13 mouse cellular contexts compared by ENCODE assay signal in the genomic region with DNA sequence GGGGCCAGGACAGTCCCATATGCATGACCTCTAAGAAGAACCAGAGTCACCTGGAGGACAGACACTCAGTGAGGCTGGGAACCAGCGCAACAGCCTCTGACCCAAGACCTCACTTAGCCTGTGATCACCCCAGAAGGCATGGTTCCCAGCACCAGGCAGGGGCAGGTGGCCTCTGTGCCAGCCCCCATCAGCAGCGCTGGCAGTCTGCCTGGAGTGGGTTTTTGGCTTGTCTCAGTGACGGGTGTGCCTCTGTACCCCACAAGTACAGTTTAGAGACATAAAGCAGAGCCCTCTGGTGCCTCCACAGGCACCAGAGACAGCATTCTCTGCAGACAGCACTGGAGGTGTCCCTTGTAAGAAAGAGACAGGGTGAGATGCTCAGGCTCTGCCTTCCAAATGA.
DNase-seq lines count a peak whose midpoint lies in the region; ATAC-seq lines count a peak whose summit lies in the region.
"Had no signal": no experiment of that assay in that cellular context is flagged by ENCODE, and none has a peak within 500 bp of the region (broad histone marks: within the 10 kb centered on the region; RNA-seq: fewer than 3 reads in every experiment).

No protein-coding gene starts in this region.

- no peaks in the 10 kb centered on the region for H3K9me3 ChIP-seq in neural tube, embryonic 13.5 days
- no peaks in the 10 kb centered on the region for H3K9me3 ChIP-seq in stomach, embryonic 16.5 days (replicated peaks; ENCODE audit: control insufficient read depth, low read length)
- H3K9me3 ChIP-seq: embryonic facial prominence, embryonic 13.5 days; heart, embryonic 12.5 days had no signal

- H3K4me1 ChIP-seq in neural tube, embryonic 13.5 days (replicated peaks): peaks cover 24% of the 10 kb centered on the region
- H3K4me1 ChIP-seq in stomach, embryonic 16.5 days (ENCODE audit: control insufficient read depth, insufficient read depth, low read length): peaks cover 31% of the 10 kb centered on the region

- no peak overlapping the region for H3K4me3 ChIP-seq in neural tube, embryonic 13.5 days
- no peak overlapping the region for H3K4me3 ChIP-seq in stomach, embryonic 16.5 days (replicated peaks; ENCODE audit: low read length)
- H3K4me3 ChIP-seq: embryonic facial prominence, embryonic 13.5 days; heart, embryonic 12.5 days had no signal

- no peak overlapping the region for H3K4me2 ChIP-seq in neural tube, embryonic 13.5 days
- H3K4me2 ChIP-seq in stomach, embryonic 16.5 days (ENCODE audit: low read depth, low read length): no peak overlapping the region
- H3K4me2 ChIP-seq: embryonic facial prominence, embryonic 13.5 days; heart, embryonic 12.5 days had no signal

- no peaks in the 10 kb centered on the region for H3K27me3 ChIP-seq in neural tube, embryonic 13.5 days
- H3K27me3 ChIP-seq in stomach, embryonic 16.5 days (ENCODE audit: control insufficient read depth, insufficient read depth, low read length): no peaks in the 10 kb centered on the region
- H3K27me3 ChIP-seq: embryonic facial prominence, embryonic 13.5 days; heart, embryonic 12.5 days had no signal

- H3K27ac ChIP-seq in neural tube, embryonic 13.5 days (replicated peaks): peak overlapping the region; percentile 83
- H3K27ac ChIP-seq in stomach, embryonic 16.5 days (ENCODE audit: low read length): peak overlapping the region; percentile 88; the same call in 1 of the 2 replicates

- DNase-seq in frontal cortex, postnatal 10 days (ENCODE audit: low spot score in 2 of 2): peak; percentile 31 to 46
- DNase-seq in neural tube, embryonic 10.5 days (ENCODE audit: extremely low spot score, low spot score): no peak
- DNase-seq in layer of hippocampus, adult 9-11 months: peak; percentile 44
- no peak for DNase-seq in thymus, postnatal 10 days (ENCODE audit: low spot score in 2 of 2)
- DNase-seq: adrenal gland, adult 8-10 months; cerebellum, adult 11 months; liver had no signal

- H3K9ac ChIP-seq in neural tube, embryonic 13.5 days: no peak overlapping the region
- no peak overlapping the region for H3K9ac ChIP-seq in stomach, embryonic 16.5 days (ENCODE audit: low read length)
- H3K9ac ChIP-seq: embryonic facial prominence, embryonic 13.5 days; heart, embryonic 12.5 days had no signal

- no peak for ATAC-seq in frontal cortex, adult (ENCODE audit: low TSS enrichment)
- ATAC-seq in neural tube, embryonic 13.5 days (ENCODE audit: low read depth): peak; percentile 28; the same call in 1 of the 2 replicates
- no peak for ATAC-seq in stomach, embryonic 16.5 days (ENCODE audit: insufficient read depth, low FRiP score)
- ATAC-seq: lung, postnatal 0 days had no signal

- WGBS in neural tube, embryonic 13.5 days: 57% methylated on average over 3 of the region's 3 CpGs
- 69% methylated on average over 3 of the region's 3 CpGs for WGBS in stomach, embryonic 16.5 days

- peaks cover 26% of the 10 kb centered on the region for H3K36me3 ChIP-seq in neural tube, embryonic 13.5 days
- no peaks in the 10 kb centered on the region for H3K36me3 ChIP-seq in stomach, embryonic 16.5 days (ENCODE audit: control insufficient read depth, insufficient read depth, low read length)
- H3K36me3 ChIP-seq: heart, embryonic 12.5 days had no signal

Comparison
In these comparisons a context has a peak if more than half of its experiments do, and no peak if none do; other contexts are left out.
1. DNase-seq: peak in frontal cortex, postnatal 10 days (2 of 2) and layer of hippocampus, adult 9-11 months (single experiment); none in neural tube, embryonic 10.5 days (single experiment) and thymus, postnatal 10 days (0 of 2).